Mouse (Mus musculus): ENCODE data around the gene Anapc13. TPM values are rescaled to one million over a fixed set of nuclear protein-coding genes. Genes with fewer than 3 reads are reported as not detected.

Gene Anapc13
- polyA plus RNA-seq (2014; fragmentation: Illumina TruSeq; extraction: RNeasy Lipid Tissue Mini Kit (QIAGEN cat#74804); ENCODE audit: low read depth, low replicate concordance) = 10.8 TPM

GRCm38 (mm10) chr9:102625983-102626838, at the start of gene Anapc13, which contains the start of gene Cep63:
Gene Anapc13 (plus strand): TSS chr9:102626296.
Gene Cep63 (minus strand): TSS chr9:102626534.

Other genes starting within 250 kb of the Anapc13 start
- gene Ky, start 120.5 kb upstream of the Anapc13 start, polyA plus RNA-seq (2014; fragmentation: Illumina TruSeq; extraction: RNeasy Lipid Tissue Mini Kit (QIAGEN cat#74804); ENCODE audit: low read depth, low replicate concordance) = 0.23 TPM
- 43.0 TPM for gene Cep63, start 238 bp downstream of the Anapc13 start, polyA plus RNA-seq (2014; fragmentation: Illumina TruSeq; extraction: RNeasy Lipid Tissue Mini Kit (QIAGEN cat#74804); ENCODE audit: low read depth, low replicate concordance)
- 71.0 TPM for gene Amotl2, start 90.4 kb downstream of the Anapc13 start, polyA plus RNA-seq (2014; fragmentation: Illumina TruSeq; extraction: RNeasy Lipid Tissue Mini Kit (QIAGEN cat#74804); ENCODE audit: low read depth, low replicate concordance)
- 108 TPM for gene Ryk, start 208.6 kb downstream of the Anapc13 start, polyA plus RNA-seq (2014; fragmentation: Illumina TruSeq; extraction: RNeasy Lipid Tissue Mini Kit (QIAGEN cat#74804); ENCODE audit: low read depth, low replicate concordance)